Mouse (Mus musculus) T-cell, adult 2 months (primary cell): ENCODE results near the gene Tmem100.

Experiments
- DNase-seq: peaks from one replicate; pipeline ENCODE4 v3.0.0; 2022; ENCODE audit warnings: low spot score

The Tmem100 gene

GRCm38 (mm10) chr11:90015281-90015680, 14.9 kb upstream of the Tmem100 start:
- no peak for DNase-seq

GRCm38 (mm10) chr11:90019161-90019560, 11.0 kb upstream of the Tmem100 start:
- no peak for DNase-seq

DNA sequence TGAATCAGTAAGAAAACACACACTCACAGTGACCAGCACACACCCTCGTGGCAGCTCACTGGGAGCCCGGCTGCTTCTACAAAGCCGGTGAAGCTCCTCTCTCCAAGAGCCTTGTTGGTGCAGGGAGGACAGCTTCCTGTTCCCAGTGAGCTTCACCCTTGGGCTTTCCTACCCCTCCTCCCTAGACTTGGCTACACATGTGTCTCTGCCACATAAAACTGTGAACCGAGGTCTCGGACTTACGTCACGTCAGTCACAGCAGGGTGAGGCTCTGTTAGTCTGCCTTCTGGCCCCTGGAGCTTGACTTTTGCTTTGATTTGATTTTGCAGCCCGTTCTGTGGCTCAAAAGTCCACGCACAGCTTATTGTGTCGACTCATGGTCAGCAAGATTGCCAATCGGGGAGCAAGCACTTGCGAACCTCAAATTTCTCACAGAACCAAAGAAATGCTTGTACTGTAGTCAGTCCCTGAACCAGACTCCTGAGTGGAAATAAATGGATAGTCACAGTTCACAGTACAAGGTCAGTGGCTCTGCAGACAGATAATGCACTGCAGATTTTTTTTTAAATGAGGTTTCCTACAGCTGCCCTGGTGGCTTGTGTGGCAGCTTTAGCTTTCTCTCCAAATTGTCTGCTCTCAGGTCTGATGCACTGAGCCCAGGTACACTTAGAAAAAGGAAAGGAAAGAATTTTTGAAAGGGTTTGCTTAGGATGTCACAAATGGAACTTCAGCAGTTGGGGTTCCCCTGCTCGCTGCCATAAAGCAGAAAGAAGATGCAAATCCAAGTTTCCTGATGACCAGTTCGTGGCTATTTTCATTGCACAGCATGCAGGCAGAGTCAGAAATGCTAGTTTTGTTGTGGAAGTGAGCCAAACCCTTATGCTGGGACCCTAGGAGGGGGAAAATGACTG, 4.0 kb upstream of the Tmem100 start:
- DNase-seq = no peak

GRCm38 (mm10) chr11:90026802-90027174, 3.4 kb upstream of the Tmem100 start:
- no peak for DNase-seq

DNA sequence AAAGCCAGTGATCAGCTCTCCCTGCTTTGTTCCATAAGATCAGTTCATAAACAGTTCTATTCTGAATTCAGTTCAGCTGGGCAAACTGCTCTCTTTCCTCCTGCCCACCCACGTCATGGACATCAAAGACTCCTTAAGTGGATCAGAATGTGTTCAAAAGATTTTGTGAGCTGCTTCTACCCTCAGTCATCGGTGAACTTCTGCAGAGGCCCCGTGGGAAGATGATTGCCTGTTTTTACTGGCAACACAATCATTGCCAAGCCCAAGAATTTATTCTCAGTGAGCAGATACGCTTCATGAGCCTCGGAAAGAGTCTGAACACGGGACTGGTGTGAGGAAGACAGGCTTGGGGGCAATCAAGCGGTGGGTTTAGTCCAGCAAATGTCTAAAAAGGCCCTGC, 2.9 kb upstream of the Tmem100 start:
- DNase-seq = no peak

DNA sequence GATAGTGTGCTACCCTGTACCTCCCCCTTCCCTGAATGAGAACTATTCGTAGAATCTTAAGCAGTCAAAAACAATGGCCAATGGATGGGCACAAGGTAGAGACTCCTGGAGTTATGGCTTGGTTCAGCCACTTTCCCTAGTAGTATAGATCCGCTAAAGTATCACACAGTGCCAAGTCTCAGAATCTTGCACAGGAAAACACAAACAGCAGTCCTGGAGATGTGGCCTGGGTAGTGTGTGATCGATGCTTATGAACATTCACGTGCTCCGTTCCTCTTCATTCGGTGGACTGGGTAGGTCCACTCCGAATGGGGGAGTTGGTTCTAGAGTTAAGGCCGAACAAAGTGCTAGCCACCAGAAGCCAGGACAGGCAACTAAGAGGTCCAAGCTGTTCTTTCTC, 1.4 kb upstream of the Tmem100 start:
- DNase-seq = no peak

- DNase-seq = no peak
Measured at GRCm38 (mm10) chr11:90029354-90029753, 794 bp upstream of the Tmem100 start.

DNA sequence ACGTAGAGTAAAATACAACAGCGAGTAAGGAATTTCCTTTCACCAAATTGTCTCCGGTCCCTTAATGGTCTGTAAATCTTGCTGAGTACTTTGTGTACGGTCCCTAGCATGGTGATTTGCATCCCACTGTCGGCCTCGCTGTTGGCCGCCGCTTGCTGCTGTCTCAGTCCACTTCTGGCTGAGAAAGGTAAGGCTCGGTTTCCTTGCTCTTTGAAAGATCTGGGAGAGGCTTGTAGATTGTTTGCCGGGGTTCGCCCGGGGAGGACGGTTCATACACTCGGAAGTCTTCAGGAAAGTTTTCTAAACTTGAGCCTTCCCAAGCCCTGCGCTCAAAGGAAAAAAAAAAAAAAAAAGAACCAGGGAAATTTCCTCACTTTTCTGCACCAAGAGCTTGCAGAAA, 409 bp downstream of the Tmem100 start:
- DNase-seq = no peak

GRCm38 (mm10) chr11:90031076-90031475, 928 bp downstream of the Tmem100 start:
- no peak for DNase-seq

- DNase-seq = no peak
Measured at GRCm38 (mm10) chr11:90032807-90033206, 2.7 kb downstream of the Tmem100 start.

- no peak for DNase-seq
Measured at GRCm38 (mm10) chr11:90033442-90033841, 3.3 kb downstream of the Tmem100 start.

DNA sequence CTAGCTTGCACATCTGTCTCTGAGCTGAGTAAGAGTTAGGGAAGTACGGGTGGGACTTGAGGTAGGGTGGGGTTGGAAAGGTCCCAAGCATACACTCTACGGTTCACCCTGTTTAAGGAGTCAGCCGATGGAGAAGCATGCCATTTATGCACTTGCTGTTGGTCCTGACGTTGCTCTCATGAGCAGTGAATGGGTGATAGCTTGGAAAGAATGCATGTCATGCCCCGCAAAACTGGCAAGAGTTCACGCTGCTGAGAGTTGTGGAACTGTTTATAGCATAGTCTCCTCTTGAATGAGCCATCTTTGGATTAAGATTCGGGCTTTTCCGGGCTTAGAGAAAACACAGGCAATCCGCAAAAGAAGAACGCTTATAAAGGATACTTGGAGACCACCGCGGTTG, 4.5 kb downstream of the Tmem100 start:
- DNase-seq = no peak

DNA sequence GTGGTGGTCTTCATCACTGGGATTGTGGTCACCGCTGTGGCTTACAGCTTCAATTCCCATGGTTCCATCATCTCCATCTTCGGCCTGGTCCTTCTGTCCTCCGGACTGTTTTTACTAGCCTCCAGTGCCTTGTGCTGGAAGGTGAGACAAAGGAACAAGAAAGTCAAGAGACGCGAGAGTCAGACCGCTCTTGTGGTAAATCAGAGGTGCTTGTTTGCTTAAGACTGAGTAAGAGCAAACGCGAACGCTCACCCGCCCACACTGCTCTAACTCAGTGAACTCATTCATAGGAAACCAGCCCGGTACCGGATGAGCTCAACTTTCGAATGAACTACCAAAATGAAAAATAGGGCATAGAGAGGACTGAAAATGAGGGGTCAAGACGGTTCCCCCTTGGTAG, 5.4 kb downstream of the Tmem100 start:
- DNase-seq = no peak

- DNase-seq = no peak
Measured at GRCm38 (mm10) chr11:90036416-90036815, 6.3 kb downstream of the Tmem100 start.

- DNase-seq = no peak
Measured at GRCm38 (mm10) chr11:90038022-90038421, 7.9 kb downstream of the Tmem100 start.

- DNase-seq = no peak
Measured at GRCm38 (mm10) chr11:90044459-90044858, 14.3 kb downstream of the Tmem100 start.

GRCm38 (mm10) chr11:90046211-90046610, 16.1 kb downstream of the Tmem100 start:
- DNase-seq = no peak

GRCm38 (mm10) chr11:90047271-90047670, 17.1 kb downstream of the Tmem100 start:
- DNase-seq = no peak

GRCm38 (mm10) chr11:90050016-90050415, 19.9 kb downstream of the Tmem100 start:
- no peak for DNase-seq

- DNase-seq = no peak
Measured at GRCm38 (mm10) chr11:90052785-90053184, 22.6 kb downstream of the Tmem100 start.

DNA sequence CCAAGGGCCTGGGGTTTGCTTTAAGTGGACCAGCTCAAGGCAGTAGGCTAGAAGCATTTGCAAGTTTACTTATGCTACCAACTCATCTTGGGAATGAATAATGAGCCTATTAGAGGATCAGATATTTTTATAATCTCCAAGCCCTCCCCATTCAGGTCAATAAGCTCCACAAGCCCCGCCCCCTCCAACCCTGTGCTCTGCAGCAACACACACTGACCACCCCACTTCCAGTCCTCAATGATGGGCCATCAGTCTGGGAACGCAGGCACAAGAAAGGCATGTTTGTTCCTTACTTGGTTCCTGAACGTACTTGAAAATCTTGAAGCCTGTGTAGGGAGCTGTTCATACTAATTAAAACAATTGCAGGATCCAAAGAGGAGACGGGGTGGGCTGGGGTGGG, 23.7 kb downstream of the Tmem100 start:
- no peak for DNase-seq

- no peak for DNase-seq
Measured at GRCm38 (mm10) chr11:90054401-90054800, 24.3 kb downstream of the Tmem100 start.

- no peak for DNase-seq
Measured at GRCm38 (mm10) chr11:90057070-90057469, 26.9 kb downstream of the Tmem100 start.

- no peak for DNase-seq
Measured at GRCm38 (mm10) chr11:90059241-90059640, 29.1 kb downstream of the Tmem100 start.
